Mouse (Mus musculus): ENCODE data around the gene Kcnf1. TPM values are rescaled to one million over a fixed set of nuclear protein-coding genes. Genes with fewer than 3 reads are reported as not detected.
A peak's percentile ranks its signal among the peaks of the same experiment; 100 is the strongest.

Gene Kcnf1
- 0.41 and 0.43 TPM in 2 replicates for polyA plus RNA-seq (2015; fragmentation: Nextera tagmentation; extraction: Ambion mirVana)

GRCm38 (mm10) chr12:17176757-17177092 is at the start of gene Kcnf1:
Gene Kcnf1 (minus strand): TSS chr12:17176888.
- Histone ChIP-seq H3K4me2 (peak within 1 kb of the TSS; percentile 97), H3K36me3 (no peaks in the 10 kb centered on the region), H3K4me1 (peaks cover 23% of the 10 kb centered on the region), H3K9ac (peak within 1 kb of the TSS; percentile 70), H3K9me3 (no peaks in the 10 kb centered on the region), H3K27ac (replicated peaks) (no peak within 1 kb of the TSS), H3K4me3 (peak within 1 kb of the TSS; percentile 61), H3K27me3 (replicated peaks) (peaks cover 40% of the 10 kb centered on the region)
- no peak for ATAC-seq (ENCODE audit: extremely low read depth, insufficient number of reproducible peaks, low FRiP score, low TSS enrichment)
- 29% methylated on average over 4 of the region's 4 CpGs for WGBS

GRCm38 (mm10) chr12:17225012-17225411 is 48.3 kb upstream of the Kcnf1 start:
- no peak for ATAC-seq (ENCODE audit: extremely low read depth, insufficient number of reproducible peaks, low FRiP score, low TSS enrichment)
- H3K4me3 ChIP-seq: no peak overlapping the region
- 67% methylated on average over 5 of the region's 5 CpGs for WGBS

GRCm38 (mm10) chr12:17223050-17223449 is 46.4 kb upstream of the Kcnf1 start:
- H3K4me1 ChIP-seq: no peaks in the 10 kb centered on the region
- H3K4me2 ChIP-seq: no peak overlapping the region
- H3K27me3 ChIP-seq (replicated peaks): no peaks in the 10 kb centered on the region
- no peaks in the 10 kb centered on the region for H3K36me3 ChIP-seq
- H3K27ac ChIP-seq (replicated peaks): no peak overlapping the region
- no peak overlapping the region for H3K9ac ChIP-seq
- ATAC-seq (ENCODE audit: extremely low read depth, insufficient number of reproducible peaks, low FRiP score, low TSS enrichment): no peak
- no peaks in the 10 kb centered on the region for H3K9me3 ChIP-seq
- no peak overlapping the region for H3K4me3 ChIP-seq
- WGBS: 64% methylated on average over 3 of the region's 3 CpGs

More at GRCm38 (mm10) chr12:17225012-17225411, 48.3 kb upstream of the Kcnf1 start:
- Histone ChIP-seq H3K4me2 (no peak overlapping the region), H3K9me3 (no peaks in the 10 kb centered on the region), H3K9ac (no peak overlapping the region), H3K36me3 (no peaks in the 10 kb centered on the region), H3K27ac (replicated peaks) (no peak overlapping the region), H3K27me3 (replicated peaks) (no peaks in the 10 kb centered on the region), H3K4me1 (no peaks in the 10 kb centered on the region)

GRCm38 (mm10) chr12:17221891-17222428 is 45.3 kb upstream of the Kcnf1 start:
- H3K27ac ChIP-seq (replicated peaks): no peak overlapping the region
- H3K9me3 ChIP-seq: no peaks in the 10 kb centered on the region
- H3K27me3 ChIP-seq (replicated peaks): no peaks in the 10 kb centered on the region
- 39% methylated on average over 5 of the region's 5 CpGs for WGBS
- H3K4me3 ChIP-seq: no peak overlapping the region
- no peaks in the 10 kb centered on the region for H3K36me3 ChIP-seq
- H3K4me2 ChIP-seq: no peak overlapping the region
- H3K4me1 ChIP-seq: no peaks in the 10 kb centered on the region
- H3K9ac ChIP-seq: no peak overlapping the region
- no peak for ATAC-seq (ENCODE audit: extremely low read depth, insufficient number of reproducible peaks, low FRiP score, low TSS enrichment)

- Histone ChIP-seq H3K4me3 (no peak overlapping the region), H3K27ac (replicated peaks) (no peak overlapping the region), H3K4me2 (no peak overlapping the region), H3K9ac (no peak overlapping the region), H3K9me3 (no peaks in the 10 kb centered on the region), H3K4me1 (no peaks in the 10 kb centered on the region), H3K36me3 (no peaks in the 10 kb centered on the region), H3K27me3 (replicated peaks) (no peaks in the 10 kb centered on the region)
- no peak for ATAC-seq (ENCODE audit: extremely low read depth, insufficient number of reproducible peaks, low FRiP score, low TSS enrichment)
- WGBS: 50% methylated on average over 5 of the region's 5 CpGs
Observed at GRCm38 (mm10) chr12:17220631-17221030, 43.9 kb upstream of the Kcnf1 start.

GRCm38 (mm10) chr12:17219107-17219506 is 42.4 kb upstream of the Kcnf1 start:
- no peak overlapping the region for H3K4me3 ChIP-seq
- H3K4me2 ChIP-seq: no peak overlapping the region
- H3K4me1 ChIP-seq: no peaks in the 10 kb centered on the region
- 69% methylated on average over 4 of the region's 4 CpGs for WGBS
- no peaks in the 10 kb centered on the region for H3K27me3 ChIP-seq (replicated peaks)
- H3K9ac ChIP-seq: no peak overlapping the region
- no peak overlapping the region for H3K27ac ChIP-seq (replicated peaks)
- H3K9me3 ChIP-seq: no peaks in the 10 kb centered on the region
- no peak for ATAC-seq (ENCODE audit: extremely low read depth, insufficient number of reproducible peaks, low FRiP score, low TSS enrichment)
- no peaks in the 10 kb centered on the region for H3K36me3 ChIP-seq

GRCm38 (mm10) chr12:17218390-17218789 is 41.7 kb upstream of the Kcnf1 start:
- Histone ChIP-seq H3K9ac (no peak overlapping the region), H3K27me3 (replicated peaks) (no peaks in the 10 kb centered on the region), H3K36me3 (no peaks in the 10 kb centered on the region), H3K4me1 (no peaks in the 10 kb centered on the region), H3K4me3 (no peak overlapping the region), H3K9me3 (no peaks in the 10 kb centered on the region), H3K4me2 (no peak overlapping the region), H3K27ac (replicated peaks) (no peak overlapping the region)
- 57% methylated on average over 8 of the region's 8 CpGs for WGBS
- no peak for ATAC-seq (ENCODE audit: extremely low read depth, insufficient number of reproducible peaks, low FRiP score, low TSS enrichment)

- Histone ChIP-seq H3K9ac (no peak overlapping the region), H3K4me2 (no peak overlapping the region), H3K4me3 (no peak overlapping the region), H3K27ac (replicated peaks) (no peak overlapping the region), H3K36me3 (no peaks in the 10 kb centered on the region), H3K4me1 (no peaks in the 10 kb centered on the region), H3K27me3 (replicated peaks) (no peaks in the 10 kb centered on the region), H3K9me3 (no peaks in the 10 kb centered on the region)
- WGBS: 86% methylated on average over 7 of the region's 7 CpGs
- no peak for ATAC-seq (ENCODE audit: extremely low read depth, insufficient number of reproducible peaks, low FRiP score, low TSS enrichment)
Observed at GRCm38 (mm10) chr12:17215751-17216150, 39.1 kb upstream of the Kcnf1 start.

- H3K27me3 ChIP-seq (replicated peaks): no peaks in the 10 kb centered on the region
- H3K4me2 ChIP-seq: no peak overlapping the region
- 58% methylated on average over 13 of the region's 13 CpGs for WGBS
- H3K4me1 ChIP-seq: no peaks in the 10 kb centered on the region
- H3K27ac ChIP-seq (replicated peaks): no peak overlapping the region
- H3K9me3 ChIP-seq: no peaks in the 10 kb centered on the region
- no peaks in the 10 kb centered on the region for H3K36me3 ChIP-seq
- ATAC-seq (ENCODE audit: extremely low read depth, insufficient number of reproducible peaks, low FRiP score, low TSS enrichment): no peak
- H3K4me3 ChIP-seq: no peak overlapping the region
- H3K9ac ChIP-seq: no peak overlapping the region
Observed at GRCm38 (mm10) chr12:17202492-17203322, 26.0 kb upstream of the Kcnf1 start.

- no peaks in the 10 kb centered on the region for H3K4me1 ChIP-seq
- H3K27me3 ChIP-seq (replicated peaks): no peaks in the 10 kb centered on the region
- no peak overlapping the region for H3K4me2 ChIP-seq
- no peak overlapping the region for H3K9ac ChIP-seq
- H3K27ac ChIP-seq (replicated peaks): no peak overlapping the region
- ATAC-seq (ENCODE audit: extremely low read depth, insufficient number of reproducible peaks, low FRiP score, low TSS enrichment): no peak
- no peaks in the 10 kb centered on the region for H3K9me3 ChIP-seq
- no peak overlapping the region for H3K4me3 ChIP-seq
- H3K36me3 ChIP-seq: no peaks in the 10 kb centered on the region
- 82% methylated on average over 5 of the region's 5 CpGs for WGBS
Observed at GRCm38 (mm10) chr12:17198621-17199020, 21.9 kb upstream of the Kcnf1 start.

- no peak overlapping the region for H3K4me2 ChIP-seq
- H3K4me3 ChIP-seq: no peak overlapping the region
- no peaks in the 10 kb centered on the region for H3K9me3 ChIP-seq
- no peaks in the 10 kb centered on the region for H3K27me3 ChIP-seq (replicated peaks)
- 83% methylated on average over 6 of the region's 6 CpGs for WGBS
- H3K4me1 ChIP-seq: no peaks in the 10 kb centered on the region
- H3K36me3 ChIP-seq: no peaks in the 10 kb centered on the region
- H3K27ac ChIP-seq (replicated peaks): no peak overlapping the region
- no peak for ATAC-seq (ENCODE audit: extremely low read depth, insufficient number of reproducible peaks, low FRiP score, low TSS enrichment)
- no peak overlapping the region for H3K9ac ChIP-seq
Observed at GRCm38 (mm10) chr12:17194140-17194539, 17.5 kb upstream of the Kcnf1 start.

- Histone ChIP-seq H3K9ac (no peak overlapping the region), H3K4me3 (no peak overlapping the region), H3K4me2 (no peak overlapping the region), H3K27me3 (replicated peaks) (no peaks in the 10 kb centered on the region), H3K4me1 (no peaks in the 10 kb centered on the region), H3K27ac (replicated peaks) (no peak overlapping the region), H3K36me3 (no peaks in the 10 kb centered on the region), H3K9me3 (no peaks in the 10 kb centered on the region)
- 86% methylated on average over 1 of the region's 1 CpGs for WGBS
- no peak for ATAC-seq (ENCODE audit: extremely low read depth, insufficient number of reproducible peaks, low FRiP score, low TSS enrichment)
Observed at GRCm38 (mm10) chr12:17193311-17193710, 16.6 kb upstream of the Kcnf1 start.
